Mouse (Mus musculus): ENCODE results near the gene Sh2b1.
A peak's percentile ranks its signal among the peaks of the same experiment; 100 is the strongest.

GRCm38 (mm10) chr7:126448481-126448880 lies 26.7 kb downstream of the Sh2b1 start:
- TF ChIP-seq POLR2A (IDR thresholded peaks at IDR 0.05; ENCODE audit: control insufficient read depth, extremely low read depth, insufficient read depth, low read length, poor library complexity) = 0 out of 2 replicates have a peak, but pooled peaks have one; percentile 8
- TF ChIP-seq CTCF (IDR thresholded peaks at IDR 0.05; ENCODE audit: borderline replicate concordance, control insufficient read depth, extremely low read depth, insufficient read depth, low read length, poor library complexity) = no peak

All from thymus, adult 2 months (tissue).